Mouse (Mus musculus) midbrain, postnatal 0 days (tissue): Measurements from ENCODE around the gene Dgkg. TPM values are rescaled to one million over a fixed set of nuclear protein-coding genes. Genes with fewer than 3 reads are reported as not detected.

ENCODE experiments used
- ATAC-seq: fragments of 200-750 bp; cut with Nextera tagmentation; 2 replicates; pipeline ENCODE4 v1.8.0; 2017; ENCODE audit warnings: moderate number of reproducible peaks, mild to moderate bottlenecking, moderate TSS enrichment, moderate library complexity; ENCODE audit not compliant: low FRiP score
- DNase-seq: peaks from one replicate; pipeline ENCODE4 v3.0.0-alpha.2; 2015; ENCODE audit warnings: low spot score
- H3K27ac ChIP-seq: fragments of 300-500 bp; sonication (generic); 2 replicates; pipeline ENCODE4 v1.5.1; 2014; ENCODE audit warnings: low read depth, mild to moderate bottlenecking, low read length, mixed read lengths
- H3K27me3 ChIP-seq: fragments of 300-500 bp; sonication (generic); 2 replicates; pipeline ENCODE4 v1.6.1; 2014; ENCODE audit warnings: low read length, control low read depth, mixed read lengths; ENCODE audit not compliant: insufficient read depth
- H3K36me3 ChIP-seq: fragments of 300-500 bp; sonication (generic); 2 replicates; pipeline ENCODE4 v1.6.1; 2014; ENCODE audit warnings: low read length, control low read depth, mixed read lengths; ENCODE audit not compliant: insufficient read depth
- H3K4me1 ChIP-seq: fragments of 300-500 bp; sonication (generic); 2 replicates; pipeline ENCODE4 v1.6.1; 2014; ENCODE audit warnings: mild to moderate bottlenecking, control low read depth, antibody characterized with exemption, low read length, mixed read lengths; ENCODE audit not compliant: insufficient read depth
- H3K4me2 ChIP-seq: fragments of 300-500 bp; sonication (generic); 2 replicates; pipeline ENCODE4 v1.6.1; 2014; ENCODE audit warnings: low read depth, mild to moderate bottlenecking, low read length, mixed read lengths; ENCODE audit not compliant: poor library complexity, severe bottlenecking
- H3K4me3 ChIP-seq: fragments of 300-500 bp; sonication (generic); 2 replicates; pipeline ENCODE4 v1.5.1; 2014; ENCODE audit warnings: low read depth, mild to moderate bottlenecking, low read length, moderate library complexity
- H3K9ac ChIP-seq: fragments of 300-500 bp; sonication (generic); replicated peaks from 2 replicates; pipeline ENCODE4 v1.6.1; 2014; ENCODE audit warnings: mild to moderate bottlenecking, low read length, moderate library complexity, mixed read lengths; ENCODE audit not compliant: poor library complexity, severe bottlenecking
- H3K9me3 ChIP-seq: fragments of 300-500 bp; sonication (generic); 2 replicates; pipeline ENCODE4 v1.6.1; 2016; ENCODE audit warnings: low read length, control low read depth
- CTCF ChIP-seq: IDR thresholded peaks from 2 replicates; pipeline ENCODE4 v1.5.1; 2016; ENCODE audit warnings: antibody characterized with exemption, mild to moderate bottlenecking
- WGBS: fragments of 180-500 bp; shearing (Covaris S2); extraction: QIAGEN DNeasy Blood & Tissue Kit; methylation state at CpG from one replicate; pipeline ENCODE4 v1.1.7; 2014; 5-methylcytosine and 5-hydroxymethylcytosine counted together
- polyA plus RNA-seq: library from polyadenylated mRNA; unstranded; fragments of >200 nt; fragmentation: Nextera tagmentation; extraction: Ambion mirVana; gene quantifications from 2 replicates; pipeline ENCODE4 v1.2.1, GENCODE M21; 2015
- total RNA-seq: library from RNA; depleted of rRNA; stranded (reverse); fragments of >200 nt; gene quantifications from 2 replicates; pipeline ENCODE4 v1.2.3, GENCODE M21; 2014

Dgkg gene
- total and polyA plus RNA-seq, 2 experiments from 2014 or later, result 5.5 to 8.2 TPM

GRCm38 (mm10) chr16:22674164-22674563 lies 17.1 kb upstream of the Dgkg start:
- 75% methylated on average over 4 of the region's 4 CpGs for WGBS
- no peak overlapping the region for H3K4me3 ChIP-seq
- H3K27ac ChIP-seq, result no peak overlapping the region
- no peaks in the 10 kb centered on the region for H3K36me3 ChIP-seq
- H3K9me3 ChIP-seq, result no peaks in the 10 kb centered on the region
- H3K4me2 ChIP-seq, result no peak overlapping the region
- DNase-seq, result no peak
- no peaks in the 10 kb centered on the region for H3K27me3 ChIP-seq
- ATAC-seq, result no peak
- H3K4me1 ChIP-seq, result no peaks in the 10 kb centered on the region
- TF ChIP-seq CTCF, result no peak
- no peak overlapping the region for H3K9ac ChIP-seq

GRCm38 (mm10) chr16:22664033-22664432 lies 7.0 kb upstream of the Dgkg start:
- 85% methylated on average over 4 of the region's 4 CpGs for WGBS
- Histone ChIP-seq H3K36me3 (no peaks in the 10 kb centered on the region), H3K9me3 (no peaks in the 10 kb centered on the region), H3K27me3 (no peaks in the 10 kb centered on the region), H3K27ac (no peak overlapping the region), H3K9ac (no peak overlapping the region), H3K4me3 (no peak overlapping the region), H3K4me1 (no peaks in the 10 kb centered on the region), H3K4me2 (no peak overlapping the region)
- DNase-seq, result no peak
- ATAC-seq, result no peak
- no peak for TF ChIP-seq CTCF

GRCm38 (mm10) chr16:22663136-22663535 lies 6.1 kb upstream of the Dgkg start:
- no peaks in the 10 kb centered on the region for H3K9me3 ChIP-seq
- TF ChIP-seq CTCF, result no peak
- no peak overlapping the region for H3K27ac ChIP-seq
- H3K9ac ChIP-seq, result no peak overlapping the region
- H3K4me3 ChIP-seq, result no peak overlapping the region
- ATAC-seq, result no peak
- 0 out of 2 replicates have a peak, but pooled peaks cover 6% of the 10 kb centered on the region for H3K27me3 ChIP-seq
- no peak for DNase-seq
- H3K4me1 ChIP-seq, result no peaks in the 10 kb centered on the region
- no peak overlapping the region for H3K4me2 ChIP-seq
- H3K36me3 ChIP-seq, result no peaks in the 10 kb centered on the region
- 65% methylated on average over 2 of the region's 2 CpGs for WGBS

- H3K27me3 ChIP-seq, result peaks cover 18% of the 10 kb centered on the region; the same call in 1 of the 2 replicates
- DNase-seq, result peak; percentile 33
- H3K9ac ChIP-seq, result no peak overlapping the region
- H3K4me1 ChIP-seq, result no peaks in the 10 kb centered on the region
- no peak overlapping the region for H3K4me3 ChIP-seq
- no peak overlapping the region for H3K27ac ChIP-seq
- H3K4me2 ChIP-seq, result no peak overlapping the region
- TF ChIP-seq CTCF, result no peak
- H3K36me3 ChIP-seq, result no peaks in the 10 kb centered on the region
- H3K9me3 ChIP-seq, result no peaks in the 10 kb centered on the region
- WGBS, result 77% methylated on average over 5 of the region's 5 CpGs
- no peak for ATAC-seq
Observed at GRCm38 (mm10) chr16:22661076-22661475, 4.1 kb upstream of the Dgkg start.

- H3K4me3 ChIP-seq, result no peak overlapping the region
- no peaks in the 10 kb centered on the region for H3K9me3 ChIP-seq
- H3K27ac ChIP-seq, result no peak overlapping the region
- TF ChIP-seq CTCF, result no peak
- ATAC-seq, result no peak
- H3K27me3 ChIP-seq, result peaks cover 21% of the 10 kb centered on the region; the same call in 1 of the 2 replicates
- no peak for DNase-seq
- H3K4me2 ChIP-seq, result no peak overlapping the region
- no peaks in the 10 kb centered on the region for H3K36me3 ChIP-seq
- H3K9ac ChIP-seq, result no peak overlapping the region
- 0 out of 2 replicates have a peak, but pooled peaks cover 3% of the 10 kb centered on the region for H3K4me1 ChIP-seq
- 73% methylated on average over 16 of the region's 16 CpGs for WGBS
Observed at GRCm38 (mm10) chr16:22657874-22658789, 1.1 kb upstream of the Dgkg start.

GRCm38 (mm10) chr16:22655812-22656211 lies 1.2 kb downstream of the Dgkg start:
- 4% methylated on average over 11 of the region's 11 CpGs for WGBS
- 0 out of 2 replicates have a peak, but pooled peaks cover 3% of the 10 kb centered on the region for H3K4me1 ChIP-seq
- no peak for TF ChIP-seq CTCF
- H3K27me3 ChIP-seq, result peaks cover 21% of the 10 kb centered on the region; the same call in 1 of the 2 replicates
- H3K4me2 ChIP-seq, result peak overlapping the region; percentile 88
- H3K9me3 ChIP-seq, result no peaks in the 10 kb centered on the region
- H3K4me3 ChIP-seq, result peak overlapping the region; percentile 51
- no peaks in the 10 kb centered on the region for H3K36me3 ChIP-seq
- no peak for DNase-seq
- no peak for ATAC-seq
- no peak overlapping the region for H3K27ac ChIP-seq
- H3K9ac ChIP-seq, result no peak overlapping the region
